ENCODE assay signal across 8 mouse cellular contexts in the genomic region with DNA sequence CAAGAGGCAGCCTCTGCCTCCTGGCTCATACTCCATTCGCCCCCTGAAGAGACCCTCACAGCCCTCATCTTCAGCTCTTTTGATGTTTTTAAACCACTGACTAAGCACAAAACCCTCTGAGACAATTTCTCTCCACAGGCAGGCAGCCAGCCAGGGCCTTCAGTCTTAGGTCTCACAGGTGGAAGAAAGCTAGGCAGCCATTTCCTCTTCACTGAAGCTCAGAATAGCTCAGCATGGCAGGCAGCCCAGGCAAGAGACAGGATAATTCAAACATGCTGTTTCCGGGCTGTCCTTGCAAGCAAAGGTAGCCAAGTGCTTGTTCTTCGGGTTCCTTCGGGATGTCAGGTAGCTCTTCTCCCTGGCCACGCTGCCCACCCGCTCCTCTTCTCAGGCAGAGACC. TPM values are rescaled to one million over a fixed set of nuclear protein-coding genes. Genes with fewer than 3 reads are reported as not detected.
DNase-seq lines count a peak whose midpoint lies in the region; ATAC-seq and TF ChIP-seq lines count a peak whose summit lies in the region.

No protein-coding gene starts in this region.

- H3K36me3 ChIP-seq in liver, adult 2 months (ENCODE audit: control insufficient read depth, insufficient read depth, low read length), result peaks cover 3% of the 10 kb centered on the region; the same call in 1 of the 2 replicates
- H3K36me3 ChIP-seq in liver, embryonic 12.5 days, result peaks cover 66% of the 10 kb centered on the region
- 0 out of 2 replicates have a peak, but pooled peaks cover 3% of the 10 kb centered on the region for H3K36me3 ChIP-seq in limb, embryonic 15.5 days

- H3K9me3 ChIP-seq in liver, embryonic 12.5 days (replicated peaks), result no peaks in the 10 kb centered on the region
- H3K9me3 ChIP-seq in limb, embryonic 15.5 days, result no peaks in the 10 kb centered on the region

- intact Hi-C loops in heart, postnatal 36 days (cut with DNase I), result loop anchor here (2.0 kb wide), 2 partner anchors 17 to 51 kb away; no protein-coding TSS in a partner anchor

- peaks cover 6% of the 10 kb centered on the region; the same call in 1 of the 2 replicates for H3K4me1 ChIP-seq in liver, adult 2 months (ENCODE audit: control insufficient read depth, insufficient read depth, low read length)
- peaks cover 35% of the 10 kb centered on the region for H3K4me1 ChIP-seq in liver, embryonic 12.5 days
- H3K4me1 ChIP-seq in limb, embryonic 15.5 days, result peaks cover 21% of the 10 kb centered on the region

- TF ChIP-seq CTCF in liver, adult 2 months (IDR thresholded peaks at IDR 0.05; ENCODE audit: low read depth, low read length), result no peak

- H3K4me2 ChIP-seq in liver, embryonic 12.5 days, result no peak overlapping the region
- no peak overlapping the region for H3K4me2 ChIP-seq in limb, embryonic 15.5 days

- H3K27ac ChIP-seq in liver, adult 2 months (replicated peaks; ENCODE audit: insufficient read depth, low read depth, low read length), result peak overlapping the region; percentile 58
- H3K27ac ChIP-seq in liver, embryonic 12.5 days, result no peak overlapping the region
- peak overlapping the region; percentile 63 for H3K27ac ChIP-seq in limb, embryonic 15.5 days

- 91% methylated on average over 6 of the region's 6 CpGs for WGBS in liver, adult 2 months
- 78% methylated on average over 6 of the region's 6 CpGs for WGBS in liver, embryonic 12.5 days (ENCODE audit: insufficient replicate concordance)
- 57% methylated on average over 6 of the region's 6 CpGs for WGBS in limb, embryonic 15.5 days

- no peaks in the 10 kb centered on the region for H3K27me3 ChIP-seq in liver, adult 2 months (ENCODE audit: control insufficient read depth, insufficient read depth, low read length)
- H3K27me3 ChIP-seq in liver, embryonic 12.5 days (replicated peaks), result no peaks in the 10 kb centered on the region
- no peaks in the 10 kb centered on the region for H3K27me3 ChIP-seq in limb, embryonic 15.5 days

- no peak overlapping the region for H3K4me3 ChIP-seq in liver, adult 2 months (ENCODE audit: insufficient read depth, low read depth, low read length)
- H3K4me3 ChIP-seq in liver, embryonic 12.5 days, result no peak overlapping the region
- H3K4me3 ChIP-seq in limb, embryonic 15.5 days, result no peak overlapping the region

- H3K9ac ChIP-seq in liver, adult 2 months (ENCODE audit: low read depth, low read length), result no peak overlapping the region
- no peak overlapping the region for H3K9ac ChIP-seq in liver, embryonic 12.5 days
- H3K9ac ChIP-seq in limb, embryonic 15.5 days, result no peak overlapping the region

- no peak for ATAC-seq in liver, embryonic 12.5 days
- no peak for ATAC-seq in limb, embryonic 15.5 days (ENCODE audit: insufficient number of reproducible peaks, low FRiP score, low TSS enrichment, low read depth)
- ATAC-seq in activated CD4-positive, CD25-positive, alpha-beta regulatory T cell, adult 4 months, result no peak

- DNase-seq in liver, adult 2 months (ENCODE audit: extremely low read depth, low read depth, low spot score), result no peak
- DNase-seq in cerebellum, postnatal 36 days, result peak; percentile 88
- peak; percentile 57 to 67 for DNase-seq in heart, postnatal 36 days
- peak; percentile 54 for DNase-seq in telencephalon, adult 2 months (ENCODE audit: low read depth, low spot score)
- no peak for DNase-seq in thymus, postnatal 4 days

- no peak for TF ChIP-seq POLR2A in liver, adult 2 months (IDR thresholded peaks at IDR 0.05; ENCODE audit: extremely low read depth, insufficient read depth, low read length)

- no peaks in the 10 kb centered on the region for H3K79me2 ChIP-seq in liver, adult 2 months (ENCODE audit: control insufficient read depth, insufficient read depth, low read length)

RNA-seq across cellular contexts. Expression of a gene that starts 50.0 kb away (rescaled TPM):
- 0.55 and 0.94 TPM in 2 replicates for total RNA-seq in liver, adult 2 months (2014; rRNA removed)
- 2.5 and 3.7 TPM in 2 replicates for polyA plus RNA-seq in liver, adult 2 months (2012; rRNA removed)
- polyA plus RNA-seq in liver, embryonic 12.5 days (2016; fragmentation: Nextera tagmentation; extraction: Ambion mirVana), result 3.7 and 3.9 TPM in 2 replicates
- 10 to 100 TPM; 34.3 to 38.1 TPM for total RNA-seq in heart, postnatal 36 days (2021)
- 9.6 and 10.2 TPM in 2 replicates for polyA plus RNA-seq in limb, embryonic 15.5 days (2015; fragmentation: Nextera tagmentation; extraction: Ambion mirVana)
- polyA plus RNA-seq in activated CD4-positive, CD25-positive, alpha-beta regulatory T cell, adult 4 months (2017; shearing (Covaris generic)), result under 1 TPM in 1 of 2 experiments, not detected in 1; 0.21 TPM

RNA-seq across cellular contexts. Expression of a gene that starts 52.9 kb away (rescaled TPM):
- 6.7 and 7.9 TPM in 2 replicates for total RNA-seq in liver, adult 2 months (2014; rRNA removed)
- 22.9 and 25.0 TPM in 2 replicates for polyA plus RNA-seq in liver, adult 2 months (2012; rRNA removed)
- 28.3 and 30.5 TPM in 2 replicates for polyA plus RNA-seq in liver, embryonic 12.5 days (2016; fragmentation: Nextera tagmentation; extraction: Ambion mirVana)
- total RNA-seq in heart, postnatal 36 days (2021), result 10 to 100 TPM; 14.7 to 16.8 TPM
- 13.1 and 14.2 TPM in 2 replicates for polyA plus RNA-seq in limb, embryonic 15.5 days (2015; fragmentation: Nextera tagmentation; extraction: Ambion mirVana)
- polyA plus RNA-seq in activated CD4-positive, CD25-positive, alpha-beta regulatory T cell, adult 4 months (2017; shearing (Covaris generic)), result 1 to 10 TPM; 6.6 to 7.6 TPM

Comparison
In these comparisons a context has a peak if more than half of its experiments do, and no peak if none do; other contexts are left out.
1. DNase-seq: peak in cerebellum, postnatal 36 days (2 of 2), heart, postnatal 36 days (2 of 2) and telencephalon, adult 2 months (single experiment); none in liver, adult 2 months (single experiment) and thymus, postnatal 4 days (single experiment).